Mouse (Mus musculus) embryonic fibroblast, embryonic 13.5 days (primary cell): ENCODE data around the gene Wfikkn1. TPM values are rescaled to one million over a fixed set of nuclear protein-coding genes. Genes with fewer than 3 reads are reported as not detected.

Source experiments
- H3K27ac ChIP-seq: 2 replicates; pipeline ENCODE4 v1.5.1; 2012; ENCODE audit warnings: low read length, control low read depth, inconsistent platforms; ENCODE audit not compliant: insufficient read depth
- H3K4me1 ChIP-seq: 2 replicates; pipeline ENCODE4 v1.6.1; 2011; ENCODE audit warnings: low read length; ENCODE audit not compliant: control insufficient read depth, insufficient read depth
- H3K4me3 ChIP-seq: 2 replicates; pipeline ENCODE4 v1.5.1; 2011; ENCODE audit warnings: mild to moderate bottlenecking, control low read depth, low read length; ENCODE audit not compliant: insufficient read depth
- CTCF ChIP-seq: IDR thresholded peaks from 2 replicates; pipeline ENCODE4 v1.5.1; 2011; ENCODE audit warnings: mild to moderate bottlenecking, control low read depth, low read length, moderate library complexity, borderline replicate concordance; ENCODE audit not compliant: insufficient read depth
- POLR2A ChIP-seq: IDR thresholded peaks from 2 replicates; pipeline ENCODE4 v1.6.1; 2011; ENCODE audit warnings: low read depth, mild to moderate bottlenecking, control low read depth, low read length, moderate library complexity
- polyA plus RNA-seq: library from polyadenylated mRNA; stranded (reverse); fragments of >200 nt; gene quantifications from 2 replicates; pipeline ENCODE4 v1.2.4, GENCODE M21; 2011; ENCODE audit warnings: low read depth; ENCODE audit not compliant: missing spikeins, insufficient read length

Gene Wfikkn1
- polyA plus RNA-seq, 1 experiment, result 0.83 TPM

DNA sequence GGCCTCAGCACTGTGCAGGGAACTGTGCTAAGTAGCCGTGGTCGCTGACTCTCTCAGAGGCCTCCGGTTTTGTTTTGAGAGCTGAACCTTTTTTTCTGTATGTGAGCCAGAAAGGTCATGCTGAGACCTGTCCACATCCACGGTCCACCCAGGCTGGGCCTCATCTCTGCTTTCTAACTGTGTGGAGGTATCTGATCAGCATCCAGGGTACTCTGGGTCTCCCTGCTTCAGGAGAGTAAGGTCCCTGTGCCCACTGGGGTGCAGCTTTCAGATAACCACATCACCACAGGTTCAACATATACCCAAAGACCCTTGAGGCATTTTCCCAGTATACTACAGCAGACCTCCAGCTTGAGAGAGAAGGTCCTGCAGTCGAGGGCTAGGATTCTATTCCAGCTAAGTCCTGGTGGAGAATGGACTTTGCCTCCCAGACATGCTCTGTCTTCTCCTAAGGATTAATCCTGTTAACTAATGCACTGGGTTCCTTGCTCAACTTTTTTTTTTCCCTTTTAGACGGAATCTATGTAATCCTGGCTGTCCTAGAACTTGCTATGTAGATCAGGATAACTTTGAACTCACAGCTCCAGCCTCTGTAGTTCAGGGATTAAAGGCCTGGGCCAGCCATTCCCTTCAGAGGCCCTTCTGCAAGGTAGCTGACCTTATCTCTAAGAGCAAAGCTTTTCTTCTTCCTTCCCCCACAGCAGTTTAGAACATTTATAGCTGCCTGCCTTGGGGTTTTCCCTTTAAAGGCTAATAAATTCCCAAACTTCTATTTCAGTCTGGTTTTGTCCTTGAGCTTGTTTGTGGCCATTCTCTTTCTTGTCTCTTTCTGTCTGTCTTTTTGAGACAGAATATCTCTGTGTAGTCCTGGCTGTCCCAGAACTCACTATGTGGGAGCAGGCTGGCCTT lies 18.7 kb downstream of the Wfikkn1 start:
- Histone ChIP-seq H3K4me3 (peak overlapping the region; percentile 56), H3K27ac (peak overlapping the region; percentile 9; the same call in 1 of the 2 replicates), H3K4me1 (no peaks in the 10 kb centered on the region)
- TF ChIP-seq CTCF (no peak), POLR2A (no peak)

DNA sequence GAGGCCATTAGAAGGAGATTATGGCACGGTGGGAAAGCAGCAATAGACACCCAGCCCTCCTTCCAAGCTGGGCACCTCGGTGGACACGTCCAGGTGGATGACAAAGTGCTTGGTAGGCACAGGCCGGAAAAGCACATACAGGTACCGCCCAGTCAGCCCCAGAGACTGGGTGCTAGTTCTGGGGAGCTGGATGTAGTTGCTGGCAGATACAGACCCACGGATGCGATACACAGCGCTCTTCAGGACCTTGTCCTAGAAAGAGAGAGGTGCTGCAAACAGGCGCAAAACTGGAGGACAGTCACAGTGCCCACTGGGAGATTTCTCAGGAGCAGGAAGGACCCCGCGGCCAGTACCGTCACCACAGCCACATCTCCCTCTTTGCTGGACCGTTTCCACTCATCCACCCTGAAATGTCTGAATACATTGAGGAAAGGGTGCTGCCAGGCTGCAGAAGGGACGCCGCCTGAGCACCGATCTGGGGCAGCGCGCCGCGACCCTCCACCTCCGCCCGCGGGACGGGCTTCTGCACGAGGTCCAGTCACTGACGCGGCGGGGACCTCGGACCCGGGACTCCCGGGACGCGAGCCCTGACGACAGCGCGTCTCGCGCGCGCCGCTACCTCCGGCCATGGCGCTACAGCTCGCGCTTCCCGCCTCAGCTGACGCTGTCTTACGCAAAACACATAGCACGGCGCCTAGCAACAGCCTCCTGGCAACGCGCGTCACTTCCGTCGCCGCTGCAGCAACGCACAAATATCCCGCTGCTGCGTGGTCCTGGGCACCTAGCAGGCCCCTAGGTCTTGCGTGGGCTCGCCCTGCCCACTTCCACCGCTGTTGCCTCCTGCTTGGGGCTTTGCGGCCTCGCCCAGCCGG lies 19.6 kb downstream of the Wfikkn1 start, which contains the start of gene Wdr90:
Gene Wdr90 (minus strand): TSS at position 670 of the 872 bp plus-strand sequence.
- TF ChIP-seq POLR2A (peak; percentile 72), CTCF (no peak)
- Histone ChIP-seq H3K4me3 (peak within 1 kb of the TSS; percentile 56), H3K4me1 (no peaks in the 10 kb centered on the region), H3K27ac (peak within 1 kb of the TSS; percentile 9; the same call in 1 of the 2 replicates)

DNA sequence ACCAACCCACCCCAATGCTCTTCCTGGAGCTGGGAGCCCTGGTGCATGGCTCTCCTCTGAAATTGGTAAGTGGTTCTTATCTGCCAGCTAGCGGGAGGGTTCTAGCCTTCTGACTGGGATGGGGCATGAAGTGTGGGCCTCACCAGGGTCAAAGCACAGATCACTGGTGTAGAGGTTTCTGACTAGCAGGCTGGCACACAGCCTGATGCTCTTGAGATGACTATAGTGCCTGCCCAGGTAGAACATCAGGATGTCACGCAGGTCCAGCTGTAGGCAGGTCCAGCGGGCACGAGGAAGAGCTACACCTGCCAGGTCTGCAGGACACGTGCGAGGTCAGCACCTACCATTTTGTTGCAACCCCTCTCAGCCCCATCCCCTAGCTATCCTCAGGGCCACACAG lies 20.4 kb downstream of the Wfikkn1 start:
- Histone ChIP-seq H3K4me1 (no peaks in the 10 kb centered on the region), H3K27ac (no peak overlapping the region), H3K4me3 (no peak overlapping the region)
- TF ChIP-seq POLR2A (no peak), CTCF (no peak)

DNA sequence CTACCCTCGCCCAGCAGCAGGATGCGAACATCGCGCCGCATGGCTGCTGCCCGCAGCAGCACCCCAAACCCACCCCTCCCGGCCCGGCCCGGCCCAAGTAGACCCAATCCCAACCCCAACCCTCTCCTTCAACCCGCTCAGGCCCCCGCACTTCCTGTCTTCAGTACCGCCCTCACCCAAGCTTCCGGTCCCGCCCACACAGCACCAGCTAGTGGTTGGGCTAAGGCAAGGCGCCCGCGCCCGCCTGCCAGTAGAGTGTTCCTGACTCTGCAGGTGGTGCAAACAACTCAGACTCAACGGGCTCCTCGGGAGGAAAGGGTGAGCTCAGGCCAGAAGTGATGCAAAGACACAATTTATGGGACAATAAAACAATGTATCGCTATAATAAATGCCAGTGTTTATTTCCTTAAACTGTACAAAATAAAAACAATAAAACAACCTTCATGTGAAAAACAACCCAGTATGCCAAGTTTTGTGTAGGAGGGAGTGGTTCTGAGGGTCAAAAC lies 36.2 kb downstream of the Wfikkn1 start, which contains the start of gene Rhot2:
Gene Rhot2 (minus strand): TSS at position 456 of the 506 bp plus-strand sequence.
- no peak for TF ChIP-seq CTCF
- TF ChIP-seq POLR2A, result peak; percentile 82
- Histone ChIP-seq H3K4me1 (0 out of 2 replicates have a peak, but pooled peaks cover 6% of the 10 kb centered on the region), H3K4me3 (peak within 1 kb of the TSS; percentile 68), H3K27ac (peak within 1 kb of the TSS; percentile 49)

DNA sequence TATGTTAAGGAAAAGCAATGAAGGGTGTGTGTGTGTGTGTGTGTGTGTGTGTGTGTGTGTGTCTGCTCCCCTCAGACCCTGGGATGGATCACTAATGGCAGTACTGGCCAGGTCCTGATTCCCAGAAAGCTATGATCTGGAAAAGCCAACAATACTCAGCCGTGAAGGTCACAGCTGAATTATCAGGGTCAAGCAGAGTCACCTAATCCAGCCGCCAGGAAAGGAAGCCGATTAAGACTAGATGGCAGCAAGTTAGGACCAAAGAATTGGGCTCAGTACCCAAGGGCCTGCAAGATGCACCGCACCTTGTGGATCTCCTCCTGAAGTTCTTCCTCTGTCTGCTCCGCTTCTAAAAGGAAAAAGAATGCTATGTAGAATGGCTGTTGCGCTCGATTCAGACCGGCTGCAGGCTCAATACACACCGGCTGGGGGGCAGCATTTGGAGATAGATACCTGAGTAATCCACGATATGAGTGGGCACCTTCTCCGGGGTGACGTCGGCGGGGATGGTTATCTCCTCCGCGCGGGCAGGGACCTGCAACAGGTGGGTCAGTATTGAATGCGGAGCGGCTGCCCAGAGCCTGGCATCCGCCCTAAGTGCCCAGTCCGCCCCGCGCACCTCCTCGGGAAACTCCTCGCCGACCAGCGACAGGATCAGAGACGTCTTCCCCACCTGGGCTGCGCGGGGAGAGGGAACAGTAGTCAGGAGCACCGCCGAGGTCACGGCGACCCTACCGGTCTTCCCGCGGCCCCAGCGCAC lies 36.8 kb downstream of the Wfikkn1 start:
- Histone ChIP-seq H3K4me1 (peaks cover 6% of the 10 kb centered on the region; the same call in 1 of the 2 replicates), H3K4me3 (peak overlapping the region; percentile 68), H3K27ac (peak overlapping the region; percentile 49)
- TF ChIP-seq POLR2A (no peak), CTCF (no peak)

DNA sequence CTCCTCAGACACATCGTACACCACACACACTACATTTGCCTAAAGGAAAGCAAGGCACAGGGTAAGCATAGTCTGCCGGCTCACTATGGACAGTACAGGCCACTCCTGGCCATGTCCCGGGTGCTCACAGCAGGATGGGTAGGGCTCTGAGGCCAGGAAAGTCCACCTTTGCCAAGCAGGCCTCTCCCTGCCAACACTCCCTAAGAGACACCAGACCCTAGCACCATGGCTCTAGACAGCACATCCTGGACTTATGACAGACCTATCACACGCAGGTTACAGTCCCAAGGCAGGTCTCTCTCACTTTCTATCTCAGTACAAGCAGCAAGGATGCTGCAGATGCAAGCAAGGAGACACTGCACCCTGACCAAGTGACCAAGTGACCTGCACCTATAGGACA lies 37.5 kb downstream of the Wfikkn1 start:
- TF ChIP-seq POLR2A, result no peak
- no peak for TF ChIP-seq CTCF
- peak overlapping the region; percentile 68 for H3K4me3 ChIP-seq
- H3K27ac ChIP-seq, result no peak overlapping the region
- H3K4me1 ChIP-seq, result peaks cover 6% of the 10 kb centered on the region; the same call in 1 of the 2 replicates

DNA sequence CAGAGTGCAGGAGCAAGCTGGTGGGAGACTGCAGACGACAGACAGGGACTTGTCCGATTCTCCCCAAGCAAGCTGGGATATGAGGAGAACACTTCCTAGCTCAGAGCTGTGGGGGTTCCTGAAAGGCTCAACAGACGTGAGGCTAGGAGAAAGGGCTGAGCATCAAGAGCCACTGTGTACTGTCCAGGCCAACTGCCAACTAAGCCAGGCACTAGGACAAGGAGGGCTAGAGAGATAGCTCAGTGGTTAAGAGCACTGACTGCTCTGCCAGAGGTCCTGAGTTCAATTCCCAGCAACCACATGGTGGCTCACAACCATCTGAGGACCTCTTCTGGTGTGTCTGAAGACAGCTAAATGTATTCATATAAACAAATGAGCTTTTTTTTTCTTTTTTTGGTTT lies 38.1 kb downstream of the Wfikkn1 start:
- Histone ChIP-seq H3K4me1 (peaks cover 6% of the 10 kb centered on the region; the same call in 1 of the 2 replicates), H3K4me3 (no peak overlapping the region), H3K27ac (no peak overlapping the region)
- no peak for TF ChIP-seq POLR2A
- no peak for TF ChIP-seq CTCF

DNA sequence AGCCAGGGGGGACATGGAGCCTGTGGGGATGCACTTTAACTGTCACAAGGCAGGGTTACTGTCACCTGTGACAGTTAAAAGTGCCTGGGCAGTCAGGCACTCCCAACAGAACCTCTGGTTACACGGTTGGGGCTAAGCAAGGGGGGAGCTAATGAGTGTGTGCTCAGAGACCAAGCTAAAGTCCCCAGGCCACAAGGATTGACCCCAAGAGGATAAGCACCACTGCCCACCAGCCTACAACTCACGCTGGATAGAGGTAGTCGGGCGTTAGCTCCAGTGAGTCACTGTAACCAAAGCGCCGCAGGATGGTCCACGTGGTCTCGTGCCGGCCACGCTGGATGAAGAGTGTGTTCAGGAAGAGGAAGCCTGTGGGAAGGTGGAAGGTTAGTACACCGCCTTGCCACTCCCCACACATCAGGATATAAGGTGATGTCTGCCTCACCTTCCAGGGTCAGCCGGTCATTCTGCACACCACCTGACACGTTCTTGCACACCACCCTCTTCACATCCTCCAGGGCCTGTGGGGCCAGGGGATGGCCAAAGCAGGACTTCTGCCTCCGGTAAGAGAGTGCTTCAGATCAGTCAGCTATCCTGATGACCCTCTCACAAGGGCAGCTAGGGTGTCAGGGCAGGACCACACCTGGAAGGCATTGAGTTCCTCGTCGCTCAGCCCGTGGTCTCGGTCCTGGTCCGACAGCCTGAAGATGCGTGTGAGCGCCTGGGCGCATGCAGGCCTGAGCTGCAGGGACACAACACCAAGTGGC lies 39.4 kb downstream of the Wfikkn1 start, which contains the start of gene Gm20683:
Gene Gm20683 (minus strand): TSS at position 647 of the 764 bp plus-strand sequence.
- no peak for TF ChIP-seq POLR2A
- no peak for TF ChIP-seq CTCF
- H3K4me3 ChIP-seq, result no peak within 1 kb of the TSS
- H3K27ac ChIP-seq, result no peak within 1 kb of the TSS
- peaks cover 13% of the 10 kb centered on the region; the same call in 1 of the 2 replicates for H3K4me1 ChIP-seq
